Mouse (Mus musculus): ENCODE measurements around the gene Pah. TPM values are rescaled to one million over a fixed set of nuclear protein-coding genes. Genes with fewer than 3 reads are reported as not detected.

Pah gene
- not detected in 2 replicates for total RNA-seq (2014; fragmentation: Nextera tagmentation)
- not detected in 2 replicates for total RNA-seq (2017)
- not detected in 2 replicates for polyA plus RNA-seq (2012)

- ATAC-seq (ENCODE audit: extremely low read depth, insufficient number of reproducible peaks, low FRiP score, poor library complexity, severe bottlenecking) (no peak), DNase-seq (ENCODE audit: low spot score) (no peak)
- Histone ChIP-seq H3K27me3 (ENCODE audit: insufficient read depth, low read length) (no peaks in the 10 kb centered on the region), H3K36me3 (replicated peaks) (no peaks in the 10 kb centered on the region), H3K9me3 (replicated peaks) (peaks cover 19% of the 10 kb centered on the region), H3K4me3 (ENCODE audit: low read depth, low read length) (no peak within 1 kb of the TSS), H3K4me1 (ENCODE audit: insufficient read depth, low read depth, low read length) (no peaks in the 10 kb centered on the region)
- TF ChIP-seq POLR2AphosphoS5 (IDR thresholded peaks at IDR 0.05; ENCODE audit: insufficient replicate concordance, low read depth, low read length) (no peak), GATA2 (IDR thresholded peaks at IDR 0.05; ENCODE audit: borderline replicate concordance, low read depth, low read length) (no peak), CTCF (IDR thresholded peaks at IDR 0.05; ENCODE audit: low read depth, low read length) (no peak), GATA1 (IDR thresholded peaks at IDR 0.05; ENCODE audit: borderline replicate concordance, low read length) (no peak), TAL1 (conservative IDR thresholded peaks at IDR 0.05; ENCODE audit: low read depth, low read length) (no peak)
Measured at GRCm38 (mm10) chr10:87521646-87522045, at the start of gene Pah. Pah (plus strand) TSS chr10:87521795.

DNA sequence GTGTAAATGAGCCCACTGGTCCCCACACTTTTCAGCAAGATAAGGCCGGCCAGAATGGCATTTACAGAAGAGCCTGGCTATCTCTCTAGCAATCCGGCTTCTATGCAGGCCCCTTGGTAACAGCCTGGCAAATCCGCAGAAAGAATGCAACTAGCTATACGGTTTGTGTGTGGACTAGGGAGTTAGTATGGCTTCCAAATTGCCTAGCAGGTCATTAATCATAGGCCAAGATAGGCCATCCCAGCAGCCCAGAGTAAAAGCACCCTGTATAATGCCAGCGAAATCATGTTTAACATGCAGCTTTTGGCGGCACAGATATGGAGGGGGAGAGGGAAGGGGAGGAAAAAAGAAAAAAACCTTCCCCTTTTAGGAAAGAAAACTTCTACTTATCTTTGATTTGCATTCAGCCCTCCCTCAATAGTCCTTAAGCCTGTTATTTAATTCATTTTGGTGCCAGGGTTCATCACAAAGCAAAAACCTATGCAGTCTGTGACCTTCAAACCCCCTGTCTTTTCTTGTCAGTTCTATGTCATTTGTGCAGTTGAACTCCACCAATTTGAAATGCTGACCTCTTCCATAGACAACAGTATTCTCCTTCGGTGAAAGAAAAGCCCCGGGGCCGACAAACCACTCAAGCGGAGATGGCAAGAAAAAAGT, 48.0 kb upstream of the Pah start:
- Histone ChIP-seq H3K27me3 (ENCODE audit: insufficient read depth, low read length) (no peaks in the 10 kb centered on the region), H3K36me3 (replicated peaks) (no peaks in the 10 kb centered on the region), H3K4me1 (ENCODE audit: insufficient read depth, low read depth, low read length) (no peaks in the 10 kb centered on the region), H3K4me3 (ENCODE audit: low read depth, low read length) (no peak overlapping the region), H3K9me3 (replicated peaks) (peaks cover 27% of the 10 kb centered on the region)
- DNase-seq (ENCODE audit: low spot score) (no peak), ATAC-seq (ENCODE audit: extremely low read depth, insufficient number of reproducible peaks, low FRiP score, poor library complexity, severe bottlenecking) (no peak)
- no peak for TF ChIP-seq POLR2AphosphoS5 (IDR thresholded peaks at IDR 0.05; ENCODE audit: insufficient replicate concordance, low read depth, low read length)
- TF ChIP-seq GATA1 (IDR thresholded peaks at IDR 0.05; ENCODE audit: borderline replicate concordance, low read length): no peak
- no peak for TF ChIP-seq CTCF (IDR thresholded peaks at IDR 0.05; ENCODE audit: low read depth, low read length)
- TF ChIP-seq GATA2 (IDR thresholded peaks at IDR 0.05; ENCODE audit: borderline replicate concordance, low read depth, low read length): no peak
- TF ChIP-seq TAL1 (conservative IDR thresholded peaks at IDR 0.05; ENCODE audit: low read depth, low read length): no peak

DNA sequence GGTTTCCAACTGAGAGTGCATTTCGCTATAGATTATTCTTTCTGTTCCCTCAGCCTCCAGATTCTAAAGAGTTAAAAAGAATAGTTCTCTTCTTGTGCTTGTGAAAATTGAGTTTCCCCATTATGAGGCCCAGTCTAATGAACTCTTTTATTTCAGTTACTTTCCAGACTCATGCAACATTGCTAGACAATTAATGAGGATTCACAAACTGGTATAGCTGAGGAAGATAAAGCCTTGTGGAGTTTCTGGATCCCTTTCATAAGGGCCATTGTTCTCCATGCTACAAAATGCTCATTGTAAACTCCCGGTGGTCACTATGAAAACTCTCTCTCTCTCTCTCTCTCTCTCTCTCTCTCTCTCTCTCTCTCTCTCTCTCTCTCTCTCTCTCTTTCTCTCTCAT, 46.6 kb upstream of the Pah start:
- H3K4me1 ChIP-seq (ENCODE audit: insufficient read depth, low read depth, low read length): no peaks in the 10 kb centered on the region
- H3K36me3 ChIP-seq (replicated peaks): no peaks in the 10 kb centered on the region
- no peak overlapping the region for H3K4me3 ChIP-seq (ENCODE audit: low read depth, low read length)
- DNase-seq (ENCODE audit: low spot score) (no peak), ATAC-seq (ENCODE audit: extremely low read depth, insufficient number of reproducible peaks, low FRiP score, poor library complexity, severe bottlenecking) (no peak)
- TF ChIP-seq GATA2 (IDR thresholded peaks at IDR 0.05; ENCODE audit: borderline replicate concordance, low read depth, low read length) (no peak), CTCF (IDR thresholded peaks at IDR 0.05; ENCODE audit: low read depth, low read length) (no peak), TAL1 (conservative IDR thresholded peaks at IDR 0.05; ENCODE audit: low read depth, low read length) (no peak), POLR2AphosphoS5 (IDR thresholded peaks at IDR 0.05; ENCODE audit: insufficient replicate concordance, low read depth, low read length) (no peak), GATA1 (IDR thresholded peaks at IDR 0.05; ENCODE audit: borderline replicate concordance, low read length) (no peak)
- peaks cover 27% of the 10 kb centered on the region for H3K9me3 ChIP-seq (replicated peaks)
- H3K27me3 ChIP-seq (ENCODE audit: insufficient read depth, low read length): no peaks in the 10 kb centered on the region

DNA sequence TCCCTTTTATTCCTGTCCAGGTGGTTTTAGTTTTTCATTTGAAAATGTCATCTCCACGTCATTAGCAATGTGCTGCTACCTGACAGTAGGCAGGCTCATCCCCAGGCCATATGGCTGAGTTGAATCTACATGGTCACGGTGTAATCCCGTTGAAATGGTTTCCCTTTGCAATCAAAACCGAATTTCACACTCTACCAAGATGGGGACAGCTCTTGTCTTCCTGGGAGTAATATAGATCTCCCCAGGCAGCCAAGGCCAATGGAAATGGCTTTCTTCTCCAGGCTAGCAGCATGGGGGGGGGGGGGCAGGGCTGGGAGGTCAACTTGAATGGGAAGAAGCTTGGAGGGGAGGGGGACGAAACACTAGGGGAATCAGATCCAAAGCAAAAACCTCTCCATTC, 43.7 kb upstream of the Pah start:
- Histone ChIP-seq H3K36me3 (replicated peaks) (no peaks in the 10 kb centered on the region), H3K27me3 (ENCODE audit: insufficient read depth, low read length) (no peaks in the 10 kb centered on the region), H3K9me3 (replicated peaks) (peaks cover 21% of the 10 kb centered on the region), H3K4me3 (ENCODE audit: low read depth, low read length) (no peak overlapping the region), H3K4me1 (ENCODE audit: insufficient read depth, low read depth, low read length) (no peaks in the 10 kb centered on the region)
- no peak for TF ChIP-seq TAL1 (conservative IDR thresholded peaks at IDR 0.05; ENCODE audit: low read depth, low read length)
- TF ChIP-seq GATA1 (IDR thresholded peaks at IDR 0.05; ENCODE audit: borderline replicate concordance, low read length): no peak
- TF ChIP-seq POLR2AphosphoS5 (IDR thresholded peaks at IDR 0.05; ENCODE audit: insufficient replicate concordance, low read depth, low read length): no peak
- no peak for TF ChIP-seq CTCF (IDR thresholded peaks at IDR 0.05; ENCODE audit: low read depth, low read length)
- no peak for TF ChIP-seq GATA2 (IDR thresholded peaks at IDR 0.05; ENCODE audit: borderline replicate concordance, low read depth, low read length)
- ATAC-seq (ENCODE audit: extremely low read depth, insufficient number of reproducible peaks, low FRiP score, poor library complexity, severe bottlenecking): no peak
- no peak for DNase-seq (ENCODE audit: low spot score)

DNA sequence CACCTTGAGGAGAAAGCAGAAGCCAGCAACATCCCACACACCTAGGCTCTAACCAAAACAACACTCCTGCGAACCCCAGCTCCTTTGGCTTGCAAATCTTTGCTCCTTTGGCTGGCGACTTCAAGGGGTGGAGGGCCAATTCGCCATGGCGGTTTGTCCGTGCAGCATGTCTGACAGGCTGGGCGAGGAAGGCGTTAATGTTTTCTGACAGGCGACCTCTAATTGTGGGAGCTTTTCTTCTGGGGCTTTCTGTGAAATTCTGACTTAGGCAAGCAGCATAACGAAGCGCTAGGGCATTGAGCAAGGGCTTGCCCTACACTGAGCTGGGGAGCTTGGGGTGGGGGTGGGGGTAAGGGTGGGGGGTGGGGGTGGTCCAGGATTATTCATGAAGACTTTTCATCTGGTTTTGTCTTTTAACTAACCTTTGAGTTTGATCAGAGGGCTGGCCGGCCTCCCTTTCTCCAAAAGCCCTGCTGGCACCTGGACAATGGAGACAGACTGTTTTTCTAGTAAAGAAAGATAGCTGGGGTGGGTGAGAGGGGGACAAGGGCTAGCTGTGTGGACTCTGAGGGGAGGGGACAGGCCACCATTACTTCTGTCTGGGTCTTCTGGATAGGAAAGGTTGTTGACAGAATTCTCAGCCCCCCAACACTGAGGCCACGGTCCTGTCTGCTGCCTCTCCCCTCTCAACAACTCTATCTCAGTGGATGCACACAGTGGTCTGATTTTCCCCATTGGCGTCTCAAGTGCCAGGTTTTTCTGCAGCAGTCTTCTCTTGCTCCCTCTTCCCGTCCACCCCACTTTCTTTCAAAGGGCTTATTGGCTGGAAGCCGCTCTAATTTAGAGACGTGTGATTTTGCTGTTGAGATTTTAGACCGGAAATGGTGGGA, 36.5 kb upstream of the Pah start:
- peaks cover 39% of the 10 kb centered on the region for H3K9me3 ChIP-seq (replicated peaks)
- no peak for DNase-seq (ENCODE audit: low spot score)
- no peak overlapping the region for H3K4me3 ChIP-seq (ENCODE audit: low read depth, low read length)
- TF ChIP-seq GATA2 (IDR thresholded peaks at IDR 0.05; ENCODE audit: borderline replicate concordance, low read depth, low read length) (no peak), TAL1 (conservative IDR thresholded peaks at IDR 0.05; ENCODE audit: low read depth, low read length) (no peak), CTCF (IDR thresholded peaks at IDR 0.05; ENCODE audit: low read depth, low read length) (no peak), POLR2AphosphoS5 (IDR thresholded peaks at IDR 0.05; ENCODE audit: insufficient replicate concordance, low read depth, low read length) (no peak), GATA1 (IDR thresholded peaks at IDR 0.05; ENCODE audit: borderline replicate concordance, low read length) (no peak)
- H3K36me3 ChIP-seq (replicated peaks): no peaks in the 10 kb centered on the region
- H3K4me1 ChIP-seq (ENCODE audit: insufficient read depth, low read depth, low read length): no peaks in the 10 kb centered on the region
- no peaks in the 10 kb centered on the region; the same call in 1 of the 2 replicates for H3K27me3 ChIP-seq (ENCODE audit: insufficient read depth, low read length)
- no peak for ATAC-seq (ENCODE audit: extremely low read depth, insufficient number of reproducible peaks, low FRiP score, poor library complexity, severe bottlenecking)

All from G1E (cell line).